Mouse (Mus musculus) stomach, postnatal 0 days (tissue): ENCODE data around the gene Col6a2.

Experiments used
- CTCF ChIP-seq: IDR thresholded peaks from 2 replicates; pipeline ENCODE4 v1.5.1; 2016; ENCODE audit warnings: antibody characterized with exemption, low read depth, mild to moderate bottlenecking, moderate library complexity
- EP300 ChIP-seq: optimal IDR thresholded peaks from 2 replicates; pipeline ENCODE3; 2016; ENCODE audit warnings: antibody characterized with exemption

DNA sequence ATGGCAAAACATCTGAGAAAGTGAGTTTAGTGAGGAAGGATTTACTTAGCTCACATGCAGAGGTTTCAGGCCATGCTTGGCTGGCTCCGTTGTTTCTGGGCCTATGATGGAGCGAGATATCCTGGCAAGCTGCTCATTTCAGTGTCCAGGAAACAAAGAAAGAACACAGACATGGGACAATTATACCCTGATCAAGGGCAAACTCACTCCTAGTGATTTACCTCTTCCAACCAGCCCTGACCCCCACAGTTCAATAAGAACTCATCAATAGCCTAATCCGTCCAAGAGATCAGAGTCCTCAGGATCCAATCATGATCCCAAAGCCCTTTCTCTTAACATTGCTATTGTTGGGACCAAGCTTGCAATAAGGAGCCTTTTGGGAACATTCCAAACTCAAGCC lies 51.3 kb downstream of the Col6a2 start:
- no peak for TF ChIP-seq EP300
- no peak for TF ChIP-seq CTCF
